Mouse (Mus musculus) kidney, adult 2 months (tissue): ENCODE data around the gene Celsr1. TPM values are rescaled to one million over a fixed set of nuclear protein-coding genes. Genes with fewer than 3 reads are reported as not detected.

Source experiments
- DNase-seq: peaks from one replicate; pipeline ENCODE4 v3.0.0; 2021
- H3K27ac ChIP-seq: fragments of 200-500 bp; 2 replicates; pipeline ENCODE4 v1.5.1; 2012; ENCODE audit warnings: low read depth, low read length, control low read depth, inconsistent platforms; ENCODE audit not compliant: insufficient read depth
- H3K27me3 ChIP-seq: fragments of 200-500 bp; replicated peaks from 2 replicates; pipeline ENCODE4 v1.6.1; 2012; ENCODE audit warnings: mild to moderate bottlenecking, moderate library complexity, low read length, inconsistent platforms; ENCODE audit not compliant: control insufficient read depth, insufficient read depth
- H3K36me3 ChIP-seq: fragments of 200-500 bp; 2 replicates; pipeline ENCODE4 v1.6.1; 2012; ENCODE audit warnings: mild to moderate bottlenecking, moderate library complexity, low read length, inconsistent platforms; ENCODE audit not compliant: control insufficient read depth, insufficient read depth
- H3K4me1 ChIP-seq: fragments of 200-500 bp; 2 replicates; pipeline ENCODE4 v1.6.1; 2011; ENCODE audit warnings: low read length; ENCODE audit not compliant: control insufficient read depth, insufficient read depth
- H3K4me3 ChIP-seq: fragments of 200-500 bp; 2 replicates; pipeline ENCODE4 v1.5.1; 2011; ENCODE audit warnings: mild to moderate bottlenecking, low read depth, low read length, control low read depth; ENCODE audit not compliant: insufficient read depth
- CTCF ChIP-seq: fragments of 200-500 bp; conservative IDR thresholded peaks from 2 replicates; pipeline ENCODE4 v1.5.1; 2011; ENCODE audit warnings: low read depth, mild to moderate bottlenecking, control low read depth, low read length, moderate library complexity, mixed read lengths; ENCODE audit not compliant: insufficient read depth, insufficient read length
- POLR2A ChIP-seq: fragments of 200-500 bp; IDR thresholded peaks from one replicate; pipeline ENCODE4 v1.6.1; 2011; ENCODE audit warnings: low read depth, low read length, control low read depth
- WGBS: fragments of 180-500 bp; shearing (Covaris S2); methylation state at CpG from one replicate; pipeline ENCODE4 v1.1.7; 2018; 5-methylcytosine and 5-hydroxymethylcytosine counted together
- polyA plus RNA-seq: library from polyadenylated mRNA; depleted of rRNA; stranded (reverse); fragments of >200 nt; gene quantifications from 2 replicates; pipeline ENCODE4 v1.2.3, GENCODE M21; 2012

Gene Celsr1
- polyA plus RNA-seq, 1 experiment = 12.4 TPM

GRCm38 (mm10) chr15:86050170-86050743, 16.7 kb upstream of the Celsr1 start:
- Histone ChIP-seq H3K36me3 (no peaks in the 10 kb centered on the region), H3K4me1 (no peaks in the 10 kb centered on the region), H3K27ac (no peak overlapping the region), H3K4me3 (no peak overlapping the region), H3K27me3 (no peaks in the 10 kb centered on the region)
- no peak for DNase-seq
- TF ChIP-seq CTCF (no peak), POLR2A (no peak)
- WGBS = 89% methylated on average over 4 of the region's 4 CpGs

DNA sequence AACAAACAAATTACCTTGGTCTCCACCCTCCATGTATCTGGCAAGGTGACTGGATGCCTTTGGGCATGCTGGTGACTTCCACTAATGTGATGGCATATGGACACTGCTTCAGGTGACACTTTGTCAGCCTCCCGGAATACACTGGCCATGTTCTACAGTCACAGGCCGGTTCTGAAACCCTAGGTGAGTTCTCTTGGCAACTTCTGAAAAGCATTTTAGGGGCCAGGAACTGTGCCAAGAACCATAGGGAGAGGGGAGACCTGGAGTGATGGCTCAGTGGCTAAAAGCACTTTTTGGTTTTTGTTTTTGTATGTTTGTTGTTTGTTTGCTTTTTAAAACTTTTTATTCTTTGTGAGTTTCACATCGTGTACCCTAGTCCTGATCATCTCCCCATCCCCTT, 15.9 kb upstream of the Celsr1 start:
- TF ChIP-seq CTCF (no peak), POLR2A (no peak)
- no peaks in the 10 kb centered on the region for H3K4me1 ChIP-seq
- no peak overlapping the region for H3K27ac ChIP-seq
- H3K36me3 ChIP-seq = no peaks in the 10 kb centered on the region
- no peak for DNase-seq
- no peaks in the 10 kb centered on the region for H3K27me3 ChIP-seq
- H3K4me3 ChIP-seq = no peak overlapping the region
- WGBS = 84% methylated on average over 3 of the region's 3 CpGs

- 25% methylated on average over 4 of the region's 4 CpGs for WGBS
- TF ChIP-seq POLR2A (no peak), CTCF (no peak; the same call in 1 of the 2 replicates)
- Histone ChIP-seq H3K4me3 (no peak overlapping the region), H3K36me3 (no peaks in the 10 kb centered on the region), H3K27me3 (no peaks in the 10 kb centered on the region), H3K27ac (no peak overlapping the region), H3K4me1 (no peaks in the 10 kb centered on the region)
- DNase-seq = no peak
These were observed 8.8 kb upstream of the Celsr1 start for GRCm38 (mm10) chr15:86042364-86042763.

GRCm38 (mm10) chr15:86041421-86041820, 7.8 kb upstream of the Celsr1 start:
- H3K4me1 ChIP-seq = no peaks in the 10 kb centered on the region
- H3K36me3 ChIP-seq = no peaks in the 10 kb centered on the region
- H3K27ac ChIP-seq = no peak overlapping the region
- DNase-seq = no peak
- 87% methylated on average over 5 of the region's 5 CpGs for WGBS
- H3K27me3 ChIP-seq = no peaks in the 10 kb centered on the region
- no peak for TF ChIP-seq CTCF
- no peak for TF ChIP-seq POLR2A
- no peak overlapping the region for H3K4me3 ChIP-seq

- WGBS = 0% methylated on average over 2 of the region's 2 CpGs
- H3K36me3 ChIP-seq = no peaks in the 10 kb centered on the region
- H3K27ac ChIP-seq = no peak overlapping the region
- H3K27me3 ChIP-seq = no peaks in the 10 kb centered on the region
- DNase-seq = peak; percentile 69
- TF ChIP-seq POLR2A = no peak
- peak; percentile 97 for TF ChIP-seq CTCF
- peaks cover 7% of the 10 kb centered on the region; the same call in 1 of the 2 replicates for H3K4me1 ChIP-seq
- H3K4me3 ChIP-seq = no peak overlapping the region
These were observed 5.2 kb upstream of the Celsr1 start for GRCm38 (mm10) chr15:86038802-86039201.

- no peaks in the 10 kb centered on the region for H3K27me3 ChIP-seq
- TF ChIP-seq POLR2A (no peak), CTCF (no peak)
- H3K36me3 ChIP-seq = no peaks in the 10 kb centered on the region
- H3K27ac ChIP-seq = no peak overlapping the region
- H3K4me3 ChIP-seq = no peak overlapping the region
- DNase-seq = no peak
- WGBS = 75% methylated on average over 3 of the region's 3 CpGs
- H3K4me1 ChIP-seq = peaks cover 7% of the 10 kb centered on the region; the same call in 1 of the 2 replicates
These were observed 2.3 kb upstream of the Celsr1 start for GRCm38 (mm10) chr15:86035913-86036312.

DNA sequence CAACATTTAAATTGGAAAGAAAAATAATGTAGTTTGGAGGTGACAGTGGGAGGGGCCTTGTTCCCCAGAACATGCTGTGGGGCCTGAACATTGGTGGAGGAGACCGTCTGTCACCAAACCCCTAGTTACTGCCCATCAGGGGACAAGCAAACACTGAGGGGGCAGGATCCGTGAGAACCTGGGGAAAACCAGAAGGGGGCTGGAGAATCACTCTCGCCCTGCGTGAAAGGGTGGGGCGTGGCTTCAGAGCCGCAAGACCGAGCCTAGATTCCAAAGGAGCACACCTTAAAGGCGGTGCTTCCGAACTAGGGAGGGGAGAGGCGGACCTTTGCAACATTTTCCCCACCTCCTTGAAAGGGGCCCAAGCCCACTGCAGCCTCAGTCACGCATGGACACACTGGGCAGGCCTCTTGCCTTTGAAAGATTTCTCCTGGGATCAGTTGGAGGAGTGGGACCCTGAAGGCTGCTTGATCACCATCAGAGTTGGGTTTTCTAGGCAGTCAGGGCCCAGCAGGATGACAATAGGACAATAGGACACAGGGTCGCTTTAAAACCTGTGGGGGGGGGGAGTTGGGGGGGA, 1.3 kb upstream of the Celsr1 start:
- H3K27me3 ChIP-seq = no peaks in the 10 kb centered on the region
- H3K4me1 ChIP-seq = peaks cover 7% of the 10 kb centered on the region; the same call in 1 of the 2 replicates
- H3K27ac ChIP-seq = no peak overlapping the region
- WGBS = 17% methylated on average over 12 of the region's 12 CpGs
- TF ChIP-seq CTCF (no peak), POLR2A (no peak)
- no peaks in the 10 kb centered on the region for H3K36me3 ChIP-seq
- H3K4me3 ChIP-seq = peak overlapping the region; percentile 45; the same call in 1 of the 2 replicates
- peak; percentile 27 for DNase-seq
